Mouse (Mus musculus): Measurements from ENCODE around the gene Vmn1r188.
A peak's percentile ranks its signal among the peaks of the same experiment; 100 is the strongest.
"Not testable (repeated sequence)": the region's sequence is repeated elsewhere in the genome, so short reads cannot be mapped to it uniquely, and the experiment has no call there.

The Vmn1r188 gene

GRCm38 (mm10) chr13:22084140-22084539, at the start of gene Vmn1r188:
Gene Vmn1r188, plus strand, starts transcription at chr13:22084440.
- not testable (repeated sequence) for DNase-seq (ENCODE audit: low spot score)

- no peak for DNase-seq (ENCODE audit: low spot score)
Observed at GRCm38 (mm10) chr13:22034443-22035266, 49.6 kb upstream of the Vmn1r188 start.

- DNase-seq (ENCODE audit: low spot score) = peak; percentile 93
Observed at GRCm38 (mm10) chr13:22035267-22036148, 48.7 kb upstream of the Vmn1r188 start, which contains the start of the genes Hist1h2ah and Hist1h2bk. Gene Hist1h2ah, minus strand, starts transcription at chr13:22035568. Gene Hist1h2bk, plus strand, starts transcription at chr13:22035870.

GRCm38 (mm10) chr13:22036149-22036956, 47.9 kb upstream of the Vmn1r188 start:
- peak; percentile 65 for DNase-seq (ENCODE audit: low spot score)

- no peak for DNase-seq (ENCODE audit: low spot score)
Observed at GRCm38 (mm10) chr13:22036986-22037385, 47.3 kb upstream of the Vmn1r188 start.

- no peak for DNase-seq (ENCODE audit: low spot score)
Observed at GRCm38 (mm10) chr13:22037415-22037814, 46.8 kb upstream of the Vmn1r188 start.

- no peak for DNase-seq (ENCODE audit: low spot score)
Observed at GRCm38 (mm10) chr13:22039364-22039763, 44.9 kb upstream of the Vmn1r188 start.

GRCm38 (mm10) chr13:22039951-22040463, 44.2 kb upstream of the Vmn1r188 start:
- no peak for DNase-seq (ENCODE audit: low spot score)

GRCm38 (mm10) chr13:22040464-22041141, 43.6 kb upstream of the Vmn1r188 start:
- no peak for DNase-seq (ENCODE audit: low spot score)

- peak; percentile 99 for DNase-seq (ENCODE audit: low spot score)
Observed at GRCm38 (mm10) chr13:22041142-22041536, 43.1 kb upstream of the Vmn1r188 start, which contains the start of gene Hist1h4i. Gene Hist1h4i, minus strand, starts transcription at chr13:22041362.

- DNase-seq (ENCODE audit: low spot score) = peak; percentile 49
Observed at GRCm38 (mm10) chr13:22041651-22042567, 42.3 kb upstream of the Vmn1r188 start.

- DNase-seq (ENCODE audit: low spot score) = peak; percentile 95
Observed at GRCm38 (mm10) chr13:22042568-22043502, 41.4 kb upstream of the Vmn1r188 start, which contains the start of the genes Hist1h2ag and Hist1h2bj. Gene Hist1h2ag, minus strand, starts transcription at chr13:22042944. Gene Hist1h2bj, plus strand, starts transcription at chr13:22043214.

- DNase-seq (ENCODE audit: low spot score) = peak; percentile 72
Observed at GRCm38 (mm10) chr13:22043503-22044431, 40.5 kb upstream of the Vmn1r188 start.

GRCm38 (mm10) chr13:22044432-22045155, 39.6 kb upstream of the Vmn1r188 start:
- DNase-seq (ENCODE audit: low spot score) = no peak

GRCm38 (mm10) chr13:22045311-22045710, 38.9 kb upstream of the Vmn1r188 start:
- no peak for DNase-seq (ENCODE audit: low spot score)

GRCm38 (mm10) chr13:22049041-22049440, 35.2 kb upstream of the Vmn1r188 start:
- no peak for DNase-seq (ENCODE audit: low spot score)
